Mouse (Mus musculus) midbrain, embryonic 10.5 days (tissue): Measurements from ENCODE around the gene Tle1. TPM values are rescaled to one million over a fixed set of nuclear protein-coding genes. Genes with fewer than 3 reads are reported as not detected.

ENCODE experiments used
- DNase-seq: peaks from one replicate; pipeline ENCODE4 v3.0.0-alpha.2; 2017; ENCODE audit warnings: low spot score
- H3K27ac ChIP-seq: fragments of 300-500 bp; sonication (generic); replicated peaks from 2 replicates; pipeline ENCODE4 v1.5.1; 2016; ENCODE audit warnings: mild to moderate bottlenecking
- H3K27me3 ChIP-seq: fragments of 300-500 bp; sonication (generic); 2 replicates; pipeline ENCODE4 v1.6.1; 2016; ENCODE audit warnings: low read depth, mild to moderate bottlenecking; ENCODE audit not compliant: poor library complexity, severe bottlenecking
- H3K36me3 ChIP-seq: fragments of 300-500 bp; sonication (generic); 2 replicates; pipeline ENCODE4 v1.6.1; 2016; ENCODE audit warnings: mild to moderate bottlenecking, moderate library complexity
- H3K4me1 ChIP-seq: fragments of 300-500 bp; sonication (generic); 2 replicates; pipeline ENCODE4 v1.6.1; 2016
- H3K4me3 ChIP-seq: fragments of 300-500 bp; sonication (generic); 2 replicates; pipeline ENCODE4 v1.5.1; 2016; ENCODE audit warnings: mild to moderate bottlenecking, moderate library complexity
- H3K9me3 ChIP-seq: fragments of 300-500 bp; sonication (generic); replicated peaks from 2 replicates; pipeline ENCODE4 v1.6.1; 2016; ENCODE audit warnings: mild to moderate bottlenecking
- WGBS: fragments of 180-500 bp; shearing (Covaris S2); methylation state at CpG from one replicate; pipeline ENCODE4 v1.1.7; 2016; 5-methylcytosine and 5-hydroxymethylcytosine counted together
- polyA plus RNA-seq: library from polyadenylated mRNA; unstranded; fragments of >200 nt; fragmentation: Nextera tagmentation; extraction: Ambion mirVana; gene quantifications from 2 replicates; pipeline ENCODE4 v1.2.1, GENCODE M21; 2016

The Tle1 gene
- polyA plus RNA-seq, 1 experiment from 2014 or later: 27.2 TPM

- Histone ChIP-seq H3K27ac (no peak overlapping the region), H3K4me3 (no peak overlapping the region), H3K27me3 (peaks cover 90% of the 10 kb centered on the region), H3K36me3 (peaks cover 53% of the 10 kb centered on the region), H3K9me3 (no peaks in the 10 kb centered on the region), H3K4me1 (peaks cover 33% of the 10 kb centered on the region)
- 72% methylated on average over 10 of the region's 10 CpGs for WGBS
- no peak for DNase-seq
Measured at GRCm38 (mm10) chr4:72157931-72158371, 42.8 kb downstream of the Tle1 start.

- H3K27ac ChIP-seq: no peak overlapping the region
- no peak overlapping the region for H3K4me3 ChIP-seq
- no peaks in the 10 kb centered on the region for H3K9me3 ChIP-seq
- peaks cover 64% of the 10 kb centered on the region for H3K27me3 ChIP-seq
- peaks cover 25% of the 10 kb centered on the region for H3K4me1 ChIP-seq
- no peak for DNase-seq
- 71% methylated on average over 4 of the region's 4 CpGs for WGBS
- H3K36me3 ChIP-seq: peaks cover 15% of the 10 kb centered on the region
Measured at GRCm38 (mm10) chr4:72150460-72151131, 50.1 kb downstream of the Tle1 start.

- peaks cover 40% of the 10 kb centered on the region for H3K27me3 ChIP-seq
- H3K4me3 ChIP-seq: no peak overlapping the region
- DNase-seq: no peak
- peaks cover 24% of the 10 kb centered on the region for H3K4me1 ChIP-seq
- H3K9me3 ChIP-seq: no peaks in the 10 kb centered on the region
- peaks cover 25% of the 10 kb centered on the region for H3K36me3 ChIP-seq
- no peak overlapping the region for H3K27ac ChIP-seq
- WGBS: 30% methylated on average over 2 of the region's 2 CpGs
Measured at GRCm38 (mm10) chr4:72146003-72146402, 54.7 kb downstream of the Tle1 start.

- no peak overlapping the region for H3K27ac ChIP-seq
- H3K27me3 ChIP-seq: peaks cover 31% of the 10 kb centered on the region
- no peaks in the 10 kb centered on the region for H3K9me3 ChIP-seq
- no peak for DNase-seq
- H3K4me1 ChIP-seq: peaks cover 24% of the 10 kb centered on the region
- WGBS: 89% methylated on average over 2 of the region's 2 CpGs
- H3K36me3 ChIP-seq: peaks cover 39% of the 10 kb centered on the region
- no peak overlapping the region for H3K4me3 ChIP-seq
Measured at GRCm38 (mm10) chr4:72144541-72144940, 56.2 kb downstream of the Tle1 start.

- H3K4me1 ChIP-seq: peaks cover 4% of the 10 kb centered on the region
Measured at GRCm38 (mm10) chr4:72140706-72141105, 60.0 kb downstream of the Tle1 start.

GRCm38 (mm10) chr4:72139475-72140120 lies 61.1 kb downstream of the Tle1 start:
- DNase-seq: no peak
- Histone ChIP-seq H3K4me3 (no peak overlapping the region), H3K4me1 (no peaks in the 10 kb centered on the region), H3K27ac (no peak overlapping the region), H3K36me3 (peaks cover 85% of the 10 kb centered on the region), H3K9me3 (no peaks in the 10 kb centered on the region), H3K27me3 (peaks cover 6% of the 10 kb centered on the region)
- WGBS: 94% methylated on average over 11 of the region's 11 CpGs

More at GRCm38 (mm10) chr4:72140706-72141105, 60.0 kb downstream of the Tle1 start:
- H3K27ac ChIP-seq: no peak overlapping the region
- no peak for DNase-seq
- H3K36me3 ChIP-seq: peaks cover 77% of the 10 kb centered on the region
- H3K4me3 ChIP-seq: no peak overlapping the region
- H3K27me3 ChIP-seq: peaks cover 10% of the 10 kb centered on the region
- no peaks in the 10 kb centered on the region for H3K9me3 ChIP-seq
- 83% methylated on average over 3 of the region's 3 CpGs for WGBS

- WGBS: 94% methylated on average over 11 of the region's 11 CpGs
- Histone ChIP-seq H3K27me3 (no peaks in the 10 kb centered on the region), H3K36me3 (peaks cover 85% of the 10 kb centered on the region), H3K9me3 (no peaks in the 10 kb centered on the region), H3K27ac (no peak overlapping the region), H3K4me3 (no peak overlapping the region), H3K4me1 (no peaks in the 10 kb centered on the region)
- DNase-seq: no peak
Measured at GRCm38 (mm10) chr4:72138264-72139080, 62.2 kb downstream of the Tle1 start.

- Histone ChIP-seq H3K9me3 (no peaks in the 10 kb centered on the region), H3K27me3 (no peaks in the 10 kb centered on the region), H3K27ac (no peak overlapping the region), H3K36me3 (peaks cover 76% of the 10 kb centered on the region), H3K4me3 (no peak overlapping the region), H3K4me1 (no peaks in the 10 kb centered on the region)
- DNase-seq: no peak
- WGBS: 91% methylated on average over 3 of the region's 3 CpGs
Measured at GRCm38 (mm10) chr4:72132646-72133045, 68.1 kb downstream of the Tle1 start.

GRCm38 (mm10) chr4:72127596-72127995 lies 73.1 kb downstream of the Tle1 start:
- H3K4me3 ChIP-seq: no peak overlapping the region
- H3K36me3 ChIP-seq: peaks cover 75% of the 10 kb centered on the region
- 83% methylated on average over 2 of the region's 2 CpGs for WGBS

GRCm38 (mm10) chr4:72124790-72125189 lies 75.9 kb downstream of the Tle1 start:
- peaks cover 80% of the 10 kb centered on the region for H3K36me3 ChIP-seq
- no peak overlapping the region for H3K27ac ChIP-seq

More at GRCm38 (mm10) chr4:72127596-72127995, 73.1 kb downstream of the Tle1 start:
- Histone ChIP-seq H3K27ac (no peak overlapping the region), H3K27me3 (peaks cover 8% of the 10 kb centered on the region; the same call in 1 of the 2 replicates), H3K9me3 (no peaks in the 10 kb centered on the region), H3K4me1 (peaks cover 14% of the 10 kb centered on the region)
- DNase-seq: no peak

GRCm38 (mm10) chr4:72122837-72123236 lies 77.9 kb downstream of the Tle1 start:
- H3K9me3 ChIP-seq: no peaks in the 10 kb centered on the region
- DNase-seq: peak; percentile 22
- peaks cover 88% of the 10 kb centered on the region for H3K36me3 ChIP-seq
- peak overlapping the region; percentile 30; the same call in 1 of the 2 replicates for H3K27ac ChIP-seq
- peaks cover 8% of the 10 kb centered on the region; the same call in 1 of the 2 replicates for H3K27me3 ChIP-seq
- H3K4me1 ChIP-seq: peaks cover 20% of the 10 kb centered on the region
- WGBS: 8% methylated on average over 1 of the region's 1 CpGs
- no peak overlapping the region for H3K4me3 ChIP-seq

More at GRCm38 (mm10) chr4:72124790-72125189, 75.9 kb downstream of the Tle1 start:
- 95% methylated on average over 5 of the region's 5 CpGs for WGBS
- Histone ChIP-seq H3K4me1 (peaks cover 20% of the 10 kb centered on the region), H3K27me3 (peaks cover 8% of the 10 kb centered on the region; the same call in 1 of the 2 replicates), H3K9me3 (no peaks in the 10 kb centered on the region), H3K4me3 (no peak overlapping the region)
- no peak for DNase-seq

- H3K4me1 ChIP-seq: peaks cover 20% of the 10 kb centered on the region
- peaks cover 8% of the 10 kb centered on the region; the same call in 1 of the 2 replicates for H3K27me3 ChIP-seq
- H3K9me3 ChIP-seq: no peaks in the 10 kb centered on the region
- H3K4me3 ChIP-seq: no peak overlapping the region
- peaks cover 93% of the 10 kb centered on the region for H3K36me3 ChIP-seq
- DNase-seq: no peak
- 57% methylated on average over 2 of the region's 2 CpGs for WGBS
- H3K27ac ChIP-seq: no peak overlapping the region
Measured at GRCm38 (mm10) chr4:72122343-72122742, 78.4 kb downstream of the Tle1 start.
